Mouse (Mus musculus) liver, embryonic 11.5 days (tissue): ENCODE results near the gene Tcte1. TPM values are rescaled to one million over a fixed set of nuclear protein-coding genes. Genes with fewer than 3 reads are reported as not detected.

Experiments
- ATAC-seq: fragments of 200-750 bp; cut with Nextera tagmentation; replicated peaks from 2 replicates; pipeline ENCODE4 v1.8.0; 2017; ENCODE audit warnings: moderate number of reproducible peaks, mild to moderate bottlenecking, moderate TSS enrichment, moderate library complexity; ENCODE audit not compliant: low FRiP score
- DNase-seq: peaks from one replicate; pipeline ENCODE4 v3.0.0-alpha.2; 2017; ENCODE audit warnings: low spot score
- H3K27ac ChIP-seq: fragments of 300-500 bp; sonication (generic); 2 replicates; pipeline ENCODE4 v1.5.1; 2014; ENCODE audit warnings: mild to moderate bottlenecking, low read depth, low read length, control low read depth
- H3K27me3 ChIP-seq: fragments of 300-500 bp; sonication (generic); replicated peaks from 2 replicates; pipeline ENCODE4 v1.6.1; 2014; ENCODE audit warnings: low read length, mixed read lengths; ENCODE audit not compliant: control insufficient read depth, insufficient read depth
- H3K36me3 ChIP-seq: fragments of 300-500 bp; sonication (generic); 2 replicates; pipeline ENCODE4 v1.6.1; 2014; ENCODE audit warnings: mild to moderate bottlenecking, low read length, moderate library complexity, mixed read lengths; ENCODE audit not compliant: control insufficient read depth, insufficient read depth
- H3K4me1 ChIP-seq: fragments of 300-500 bp; sonication (generic); replicated peaks from 2 replicates; pipeline ENCODE4 v1.6.1; 2014; ENCODE audit warnings: low read length, mixed read lengths; ENCODE audit not compliant: control insufficient read depth, insufficient read depth
- H3K4me2 ChIP-seq: fragments of 300-500 bp; sonication (generic); 2 replicates; pipeline ENCODE4 v1.6.1; 2014; ENCODE audit warnings: mild to moderate bottlenecking, control low read depth, moderate library complexity
- H3K4me3 ChIP-seq: fragments of 300-500 bp; sonication (generic); 2 replicates; pipeline ENCODE4 v1.5.1; 2014; ENCODE audit warnings: low read depth, low read length, control low read depth
- H3K9ac ChIP-seq: fragments of 300-500 bp; sonication (generic); 2 replicates; pipeline ENCODE4 v1.6.1; 2014; ENCODE audit warnings: low read depth, low read length, control low read depth
- H3K9me3 ChIP-seq: fragments of 300-500 bp; sonication (generic); 2 replicates; pipeline ENCODE4 v1.6.1; 2016; ENCODE audit warnings: low read length, inconsistent platforms, mixed read lengths; ENCODE audit not compliant: control insufficient read depth
- WGBS: fragments of 180-500 bp; shearing (Covaris S2); extraction: QIAGEN DNeasy Blood & Tissue Kit; methylation state at CpG from one replicate; pipeline ENCODE4 v1.1.7; 2014; 5-methylcytosine and 5-hydroxymethylcytosine counted together
- polyA plus RNA-seq: library from polyadenylated mRNA; unstranded; fragments of >200 nt; fragmentation: Nextera tagmentation; extraction: Ambion mirVana; gene quantifications from 2 replicates; pipeline ENCODE4 v1.2.1, GENCODE M21; 2014

Gene Tcte1
- polyA plus RNA-seq = 0.14 and 0.23 TPM in 2 replicates

DNA sequence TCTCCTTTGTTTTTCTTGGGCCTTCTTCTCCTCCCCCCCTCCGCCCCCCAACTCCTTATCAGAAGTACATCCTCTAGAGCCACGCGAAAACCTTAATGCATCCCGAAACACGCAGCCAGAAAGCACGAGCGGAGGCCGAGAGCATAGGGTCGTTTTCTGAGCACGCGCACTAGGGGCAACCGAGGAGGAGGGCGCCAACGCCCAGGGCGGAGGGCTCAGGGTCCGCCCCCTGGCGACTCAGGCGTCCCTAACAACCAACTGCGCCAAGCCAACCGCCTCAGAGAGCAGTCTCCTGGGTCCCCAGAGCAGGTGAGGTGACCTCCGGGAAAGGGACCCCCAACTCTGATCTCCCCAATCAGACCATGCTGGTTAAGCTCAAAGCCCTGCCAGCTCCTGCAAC, at the start of gene Tcte1:
Gene Tcte1 (plus strand): TSS at position 172 of the 400 bp plus-strand sequence.
- H3K4me3 ChIP-seq = peak within 1 kb of the TSS; percentile 36
- 2% methylated on average over 21 of the region's 21 CpGs for WGBS
- no peak within 1 kb of the TSS for H3K27ac ChIP-seq
- ATAC-seq = peak; percentile 58; the same call in 1 of the 2 replicates
- H3K4me1 ChIP-seq = peaks cover 8% of the 10 kb centered on the region
- H3K9me3 ChIP-seq = no peaks in the 10 kb centered on the region
- DNase-seq = peak; percentile 64
- peak within 1 kb of the TSS; percentile 61 for H3K4me2 ChIP-seq
- H3K9ac ChIP-seq = no peak within 1 kb of the TSS
- H3K27me3 ChIP-seq = peaks cover 20% of the 10 kb centered on the region
- 0 out of 2 replicates have a peak, but pooled peaks cover 6% of the 10 kb centered on the region for H3K36me3 ChIP-seq

DNA sequence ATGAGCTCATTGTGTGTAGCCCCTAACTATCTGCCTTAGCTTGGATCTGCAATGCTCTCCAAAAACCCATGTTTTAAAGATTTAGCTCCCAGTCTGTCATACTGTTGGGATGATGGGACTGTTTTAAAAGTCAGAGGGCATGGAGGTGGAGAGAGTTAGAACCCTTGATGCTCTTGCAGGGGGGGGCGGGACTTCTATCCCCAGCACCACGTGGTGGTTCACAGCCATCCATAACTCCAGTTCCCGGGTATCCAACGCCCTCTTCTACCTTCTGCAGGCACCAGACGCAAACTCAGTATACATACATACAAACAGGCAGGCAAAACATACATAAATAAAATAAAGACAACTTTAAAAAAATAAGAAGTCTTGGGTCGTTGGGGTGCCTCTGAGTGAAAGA, 49.6 kb upstream of the Tcte1 start:
- 68% methylated on average over 6 of the region's 6 CpGs for WGBS
- Histone ChIP-seq H3K27me3 (peaks cover 11% of the 10 kb centered on the region), H3K4me2 (no peak overlapping the region), H3K9ac (no peak overlapping the region), H3K9me3 (no peaks in the 10 kb centered on the region), H3K27ac (no peak overlapping the region), H3K4me3 (no peak overlapping the region), H3K36me3 (no peaks in the 10 kb centered on the region), H3K4me1 (peaks cover 4% of the 10 kb centered on the region; the same call in 1 of the 2 replicates)
- ATAC-seq (no peak), DNase-seq (no peak)

DNA sequence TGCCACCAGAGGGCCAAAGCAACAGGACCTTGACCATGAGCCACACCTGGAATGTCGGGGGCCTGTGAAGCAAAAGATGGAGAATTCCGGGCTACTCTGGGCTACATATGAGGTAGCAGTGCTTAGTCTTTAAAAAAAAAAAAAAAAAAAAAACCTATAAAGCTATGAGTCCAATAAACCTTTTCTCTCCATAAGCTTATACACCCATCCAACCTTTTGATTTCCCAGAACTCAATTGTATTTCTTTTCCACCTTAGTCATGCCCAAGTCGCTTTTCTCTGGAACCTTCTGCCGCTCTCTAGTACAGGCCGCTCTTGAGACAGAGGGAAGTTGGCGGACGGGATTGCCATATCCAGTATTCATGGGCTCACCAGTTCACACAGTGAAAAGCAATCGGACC, 49.1 kb upstream of the Tcte1 start:
- H3K4me2 ChIP-seq = peak overlapping the region; percentile 69
- H3K9ac ChIP-seq = no peak overlapping the region
- no peak for ATAC-seq
- H3K4me1 ChIP-seq = peaks cover 4% of the 10 kb centered on the region; the same call in 1 of the 2 replicates
- 62% methylated on average over 8 of the region's 8 CpGs for WGBS
- DNase-seq = no peak
- H3K9me3 ChIP-seq = no peaks in the 10 kb centered on the region
- H3K27me3 ChIP-seq = peaks cover 11% of the 10 kb centered on the region
- H3K4me3 ChIP-seq = peak overlapping the region; percentile 42; the same call in 1 of the 2 replicates
- no peaks in the 10 kb centered on the region for H3K36me3 ChIP-seq
- H3K27ac ChIP-seq = no peak overlapping the region

DNA sequence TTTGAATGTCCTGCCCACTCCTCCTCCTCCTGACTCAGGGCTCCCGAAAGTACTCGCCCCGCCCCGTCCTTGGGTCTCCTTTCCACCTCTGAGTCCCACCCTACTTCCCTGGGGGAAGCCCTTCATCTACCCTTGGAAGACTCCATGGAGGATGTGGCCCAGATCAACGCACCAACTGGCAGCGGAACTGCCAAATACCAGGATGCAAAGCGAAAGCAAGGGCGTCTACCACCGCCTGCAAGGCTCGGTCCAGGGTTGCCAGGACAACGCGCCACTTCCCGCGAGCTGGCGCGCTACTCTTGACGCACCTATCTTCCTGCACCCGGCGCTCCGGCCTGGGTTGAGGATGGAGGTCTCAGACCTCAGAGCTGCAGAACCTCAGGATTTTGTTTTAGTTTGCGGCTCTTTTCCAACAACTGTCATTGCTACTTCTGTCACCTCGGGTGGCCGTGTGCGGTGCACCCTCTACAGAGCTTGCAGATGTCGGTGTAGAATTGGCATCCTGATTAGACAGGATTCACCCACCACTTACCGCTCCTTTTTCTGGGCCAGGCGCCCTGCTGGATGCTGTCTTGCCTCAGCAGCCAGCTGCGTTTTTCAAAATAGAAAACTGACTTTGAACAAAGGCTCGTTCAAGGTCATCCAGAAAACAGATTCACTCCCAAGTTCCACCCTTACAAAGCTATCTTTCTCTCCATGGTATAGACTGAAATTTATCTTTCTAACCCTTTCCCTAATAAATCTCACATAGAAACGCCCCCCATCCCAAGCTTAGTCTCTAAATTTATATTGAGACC, 48.4 kb upstream of the Tcte1 start, which contains the start of gene Spats1:
Gene Spats1 (minus strand): TSS at position 747 of the 797 bp plus-strand sequence.
- ATAC-seq = no peak; the same call in 1 of the 2 replicates
- H3K9ac ChIP-seq = no peak within 1 kb of the TSS
- no peaks in the 10 kb centered on the region for H3K9me3 ChIP-seq
- no peak within 1 kb of the TSS for H3K27ac ChIP-seq
- H3K4me1 ChIP-seq = peaks cover 4% of the 10 kb centered on the region; the same call in 1 of the 2 replicates
- peak within 1 kb of the TSS; percentile 42 for H3K4me3 ChIP-seq
- 8% methylated on average over 30 of the region's 30 CpGs for WGBS
- H3K4me2 ChIP-seq = peak within 1 kb of the TSS; percentile 69
- DNase-seq = peak; percentile 56
- H3K36me3 ChIP-seq = no peaks in the 10 kb centered on the region
- peaks cover 11% of the 10 kb centered on the region for H3K27me3 ChIP-seq

DNA sequence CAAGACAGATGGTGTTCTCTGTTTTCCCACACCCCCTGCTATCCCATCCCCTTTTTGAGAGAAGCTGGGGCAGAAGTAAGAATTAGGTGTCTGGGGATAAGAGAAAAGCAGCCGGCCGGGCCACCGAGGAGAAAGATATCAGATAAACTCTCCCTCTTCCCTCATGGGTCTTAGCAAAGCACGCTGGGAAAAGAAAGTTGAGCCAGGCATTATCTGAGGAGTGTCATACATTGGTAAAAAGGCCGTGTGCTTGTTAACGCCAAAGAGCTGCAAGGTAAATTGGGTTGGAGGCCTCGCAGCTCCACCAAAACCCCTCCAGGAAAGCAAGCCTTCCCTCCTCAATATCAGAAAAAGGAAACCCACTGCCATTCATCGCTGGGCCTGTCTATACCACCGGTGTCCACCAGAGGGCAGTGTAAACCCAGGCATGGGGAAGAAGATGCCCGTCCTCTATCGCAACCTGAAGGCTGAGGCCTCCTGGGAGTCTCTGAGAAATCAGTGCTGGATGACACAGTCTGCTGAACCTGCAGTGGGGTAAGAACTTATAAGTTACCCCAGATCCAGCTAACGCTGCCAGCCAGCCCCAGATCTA, 44.9 kb upstream of the Tcte1 start:
- H3K36me3 ChIP-seq = no peaks in the 10 kb centered on the region
- 8% methylated on average over 12 of the region's 12 CpGs for WGBS
- H3K4me1 ChIP-seq = peaks cover 4% of the 10 kb centered on the region; the same call in 1 of the 2 replicates
- no peak overlapping the region for H3K9ac ChIP-seq
- no peaks in the 10 kb centered on the region for H3K9me3 ChIP-seq
- H3K4me2 ChIP-seq = peak overlapping the region; percentile 44
- H3K27ac ChIP-seq = no peak overlapping the region
- H3K27me3 ChIP-seq = peaks cover 11% of the 10 kb centered on the region
- H3K4me3 ChIP-seq = no peak overlapping the region
- DNase-seq = peak; percentile 79
- 0 out of 2 replicates have a peak, but pooled peaks have one; percentile 26 for ATAC-seq

DNA sequence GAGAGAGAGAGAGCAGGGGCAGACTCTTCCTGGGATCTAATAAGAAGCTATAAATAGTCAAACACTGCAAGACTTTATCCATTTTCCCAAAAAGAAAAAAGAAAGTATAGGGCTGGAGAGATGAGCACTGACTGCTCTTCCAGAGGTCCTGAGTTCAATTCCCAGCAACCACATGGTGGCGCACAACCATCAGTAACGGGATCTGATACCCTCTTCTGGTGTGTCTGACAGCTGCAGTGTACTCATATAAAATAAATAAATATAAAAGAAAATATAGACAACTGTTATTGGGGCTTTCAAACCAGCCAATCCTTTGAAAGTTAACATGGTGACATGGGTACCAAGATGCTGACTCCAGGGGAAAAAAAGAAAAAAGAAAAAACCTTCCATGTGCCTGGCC, 42.8 kb upstream of the Tcte1 start:
- Histone ChIP-seq H3K27ac (no peak overlapping the region), H3K4me2 (no peak overlapping the region), H3K36me3 (no peaks in the 10 kb centered on the region), H3K4me3 (no peak overlapping the region), H3K9me3 (no peaks in the 10 kb centered on the region), H3K27me3 (no peaks in the 10 kb centered on the region; the same call in none of the 2 replicates), H3K4me1 (no peaks in the 10 kb centered on the region), H3K9ac (no peak overlapping the region)
- DNase-seq (no peak), ATAC-seq (no peak)
- WGBS = 20% methylated on average over 2 of the region's 2 CpGs

DNA sequence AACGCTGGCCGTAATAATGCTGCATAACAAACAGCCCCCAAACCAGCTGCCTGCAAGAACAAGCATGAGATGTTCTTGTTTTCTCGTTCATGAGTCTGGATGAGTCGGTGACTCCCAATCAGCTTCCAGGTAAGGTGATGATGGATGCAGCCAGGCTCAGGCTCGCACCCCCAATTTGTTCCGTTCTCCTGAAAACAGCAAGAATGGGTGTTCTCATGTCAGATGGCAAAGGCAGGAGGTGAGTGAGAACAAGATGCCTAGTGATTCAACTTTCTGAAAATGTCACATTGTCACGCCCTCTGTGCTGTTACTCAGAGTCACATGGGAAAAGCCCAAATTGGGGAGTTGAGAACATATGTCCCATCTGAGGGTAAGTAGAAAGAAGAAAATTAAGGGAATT, 37.7 kb upstream of the Tcte1 start:
- Histone ChIP-seq H3K9ac (no peak overlapping the region), H3K9me3 (no peaks in the 10 kb centered on the region), H3K4me3 (no peak overlapping the region), H3K4me1 (no peaks in the 10 kb centered on the region), H3K36me3 (no peaks in the 10 kb centered on the region), H3K27ac (no peak overlapping the region), H3K27me3 (peaks cover 7% of the 10 kb centered on the region), H3K4me2 (no peak overlapping the region)
- DNase-seq (no peak), ATAC-seq (no peak)
- 80% methylated on average over 7 of the region's 7 CpGs for WGBS

DNA sequence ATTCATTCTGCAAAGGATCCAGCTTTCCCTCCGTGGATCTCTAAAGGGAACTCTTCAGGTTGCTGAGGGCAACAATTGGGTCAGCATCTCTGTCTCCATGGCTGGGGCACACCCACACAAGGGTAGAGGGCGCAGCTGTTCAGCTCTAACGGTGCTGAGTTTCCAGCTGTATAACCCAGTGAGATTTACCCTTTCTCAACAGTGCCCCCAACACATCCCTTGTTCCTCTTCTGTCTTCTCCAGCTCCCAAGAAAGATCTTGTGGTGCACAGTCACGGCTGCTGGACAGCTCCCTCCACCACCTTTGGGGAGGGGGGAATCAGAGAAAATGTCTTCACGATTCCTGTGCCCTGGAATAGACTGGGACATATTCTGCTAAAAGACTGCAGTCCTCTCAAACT, 36.0 kb upstream of the Tcte1 start:
- H3K27ac ChIP-seq = no peak overlapping the region
- no peak for ATAC-seq
- no peak overlapping the region for H3K9ac ChIP-seq
- no peaks in the 10 kb centered on the region for H3K36me3 ChIP-seq
- no peak for DNase-seq
- H3K4me3 ChIP-seq = no peak overlapping the region
- no peak overlapping the region for H3K4me2 ChIP-seq
- no peaks in the 10 kb centered on the region for H3K9me3 ChIP-seq
- 12% methylated on average over 5 of the region's 5 CpGs for WGBS
- peaks cover 7% of the 10 kb centered on the region for H3K27me3 ChIP-seq
- H3K4me1 ChIP-seq = no peaks in the 10 kb centered on the region
